Mouse (Mus musculus) heart, postnatal 0 days (tissue): ENCODE measurements at regions not wholly inside any gene's neighbourhood (a gene's known extent, or its start where the extent isn't known, plus 50 kb on each side); places are given as distances from the start of the nearest gene placed in this dataset.
"Not testable (repeated sequence)": the region's sequence is repeated elsewhere in the genome, so short reads cannot be mapped to it uniquely, and the experiment has no call there.

ENCODE experiments used
- ATAC-seq: fragments of 200-750 bp; cut with Nextera tagmentation; 2 replicates; pipeline ENCODE4 v1.8.0; 2017; ENCODE audit warnings: low read depth, moderate number of reproducible peaks, moderate library complexity; ENCODE audit not compliant: insufficient read depth
- DNase-seq: peaks from one replicate; pipeline ENCODE4 v3.0.0-alpha.2; 2016; ENCODE audit warnings: low spot score
- H3K27ac ChIP-seq: fragments of 300-500 bp; sonication (generic); 2 replicates; pipeline ENCODE4 v1.5.1; 2014; ENCODE audit warnings: low read depth, mild to moderate bottlenecking
- H3K27me3 ChIP-seq: fragments of 300-500 bp; sonication (generic); 2 replicates; pipeline ENCODE4 v1.6.1; 2014; ENCODE audit warnings: low read length, mixed read lengths; ENCODE audit not compliant: control insufficient read depth, insufficient read depth
- H3K36me3 ChIP-seq: fragments of 300-500 bp; sonication (generic); replicated peaks from 2 replicates; pipeline ENCODE4 v1.6.1; 2014; ENCODE audit warnings: low read length, mixed read lengths; ENCODE audit not compliant: control insufficient read depth, insufficient read depth
- H3K4me1 ChIP-seq: fragments of 300-500 bp; sonication (generic); 2 replicates; pipeline ENCODE4 v1.6.1; 2014; ENCODE audit warnings: antibody characterized with exemption; ENCODE audit not compliant: control insufficient read depth, insufficient read depth
- H3K4me2 ChIP-seq: fragments of 300-500 bp; sonication (generic); 2 replicates; pipeline ENCODE4 v1.6.1; 2014; ENCODE audit warnings: low read depth, mild to moderate bottlenecking, low read length, moderate library complexity
- H3K4me3 ChIP-seq: fragments of 300-500 bp; sonication (generic); 2 replicates; pipeline ENCODE4 v1.5.1; 2014; ENCODE audit warnings: low read depth, low read length
- H3K9ac ChIP-seq: fragments of 300-500 bp; sonication (generic); replicated peaks from 2 replicates; pipeline ENCODE4 v1.6.1; 2014; ENCODE audit warnings: low read depth, low read length, mixed read lengths
- H3K9me3 ChIP-seq: fragments of 300-500 bp; sonication (generic); replicated peaks from 2 replicates; pipeline ENCODE4 v1.6.1; 2016; ENCODE audit warnings: low read length; ENCODE audit not compliant: control insufficient read depth
- CTCF ChIP-seq: IDR thresholded peaks from 2 replicates; pipeline ENCODE4 v1.5.1; 2016; ENCODE audit warnings: antibody characterized with exemption, control low read depth, low read depth
- EP300 ChIP-seq: IDR thresholded peaks from 2 replicates; pipeline ENCODE4 v1.6.1; 2016; ENCODE audit warnings: antibody characterized with exemption, low read depth
- WGBS: fragments of 180-500 bp; shearing (Covaris S2); extraction: QIAGEN DNeasy Blood & Tissue Kit; methylation state at CpG from one replicate; pipeline ENCODE4 v1.1.7; 2014; 5-methylcytosine and 5-hydroxymethylcytosine counted together

DNA sequence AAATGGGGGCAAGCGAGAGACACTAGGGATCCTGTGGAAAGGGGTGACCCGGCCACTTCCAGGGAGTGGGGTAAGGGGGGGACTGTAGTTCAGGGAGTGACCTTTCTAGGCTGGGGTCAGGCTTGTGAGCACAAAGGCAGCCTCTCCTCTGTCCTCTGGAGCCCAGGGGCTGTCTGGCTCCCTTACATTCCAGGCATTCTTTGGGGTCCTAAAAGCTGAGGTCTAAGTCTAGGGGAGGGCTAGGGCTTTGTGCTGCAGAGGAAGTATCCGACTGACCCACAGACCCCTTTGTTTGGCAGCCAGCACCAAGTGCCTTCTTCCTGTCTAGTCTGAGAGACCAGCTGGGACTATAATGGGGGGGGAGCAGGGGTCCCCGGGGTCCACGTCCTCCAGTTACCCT is 88.9 kb downstream of the Hs1bp3 start:
- H3K4me3 ChIP-seq = no peak overlapping the region
- H3K9ac ChIP-seq = no peak overlapping the region
- no peaks in the 10 kb centered on the region for H3K36me3 ChIP-seq
- no peaks in the 10 kb centered on the region for H3K9me3 ChIP-seq
- 34% methylated on average over 5 of the region's 5 CpGs for WGBS
- ATAC-seq = peak; percentile 66
- H3K27me3 ChIP-seq = no peaks in the 10 kb centered on the region
- peaks cover 11% of the 10 kb centered on the region for H3K4me1 ChIP-seq
- no peak for DNase-seq
- H3K27ac ChIP-seq = no peak overlapping the region
- H3K4me2 ChIP-seq = no peak overlapping the region
- TF ChIP-seq CTCF (no peak), EP300 (no peak)

DNA sequence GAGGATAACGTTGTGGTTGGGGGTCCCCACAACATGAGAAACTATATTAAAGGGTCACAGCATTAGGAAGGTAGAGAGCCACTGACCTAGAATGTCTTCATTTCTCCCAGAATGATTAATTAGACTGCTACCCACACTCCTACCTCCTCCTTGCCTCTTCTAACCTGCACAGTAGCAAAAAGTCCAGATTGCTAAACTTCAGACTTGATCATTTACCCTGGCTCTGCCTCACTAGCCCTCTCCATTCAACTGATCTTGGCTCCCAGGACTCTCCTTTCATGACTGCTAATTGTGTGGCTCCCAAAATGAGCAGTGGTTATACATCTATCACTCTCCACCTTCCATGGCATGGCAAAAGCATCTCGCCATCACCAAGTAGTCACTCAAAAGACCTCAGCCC is 88.1 kb downstream of the Hs1bp3 start:
- Histone ChIP-seq H3K4me1 (peaks cover 11% of the 10 kb centered on the region), H3K27me3 (no peaks in the 10 kb centered on the region), H3K27ac (no peak overlapping the region), H3K9me3 (no peaks in the 10 kb centered on the region), H3K4me3 (no peak overlapping the region), H3K4me2 (no peak overlapping the region), H3K36me3 (no peaks in the 10 kb centered on the region), H3K9ac (no peak overlapping the region)
- DNase-seq = no peak
- no peak for ATAC-seq
- 97% methylated on average over 2 of the region's 2 CpGs for WGBS
- TF ChIP-seq CTCF (no peak), EP300 (no peak)

DNA sequence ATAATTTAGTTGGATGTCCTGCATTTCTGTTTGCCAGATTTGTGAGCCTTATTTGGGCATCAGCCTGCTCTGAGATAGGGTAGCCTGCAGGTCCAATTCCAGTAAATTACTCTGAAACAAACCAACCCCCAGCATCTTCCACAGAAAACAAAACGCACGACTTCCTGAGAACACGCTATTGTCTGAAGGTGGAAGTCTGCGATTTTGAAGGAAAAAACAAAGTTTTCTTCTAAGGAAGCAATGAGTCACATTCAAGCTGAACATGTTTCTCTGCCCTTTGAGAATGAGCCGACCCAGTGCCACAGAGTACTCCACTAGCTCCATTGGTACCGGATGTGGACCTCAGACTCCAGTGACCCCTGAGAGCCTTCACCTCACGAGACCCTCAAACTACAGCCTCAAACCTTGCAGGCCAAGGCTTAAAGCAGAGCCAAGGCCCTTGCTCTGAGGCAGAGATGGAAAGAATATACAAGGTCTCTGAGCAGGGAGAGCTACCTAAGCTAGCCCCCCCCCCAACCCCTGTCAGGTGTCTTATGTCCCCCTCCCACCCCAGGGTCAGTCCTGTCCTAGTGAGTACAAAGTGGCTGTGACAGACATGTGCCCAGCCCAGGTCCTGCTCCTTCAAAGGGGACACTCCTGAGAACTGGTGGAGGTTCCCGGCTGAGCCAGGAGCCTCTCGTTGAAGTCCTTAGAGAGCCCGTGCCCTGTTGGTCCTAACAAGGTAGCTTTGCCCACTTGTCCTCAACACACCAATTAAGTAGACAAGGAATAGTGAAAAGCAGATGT is 87.3 kb downstream of the Hs1bp3 start:
- H3K9me3 ChIP-seq = no peaks in the 10 kb centered on the region
- 67% methylated on average over 10 of the region's 10 CpGs for WGBS
- DNase-seq = no peak
- H3K4me1 ChIP-seq = peaks cover 11% of the 10 kb centered on the region
- H3K4me2 ChIP-seq = no peak overlapping the region
- H3K4me3 ChIP-seq = no peak overlapping the region
- peak overlapping the region; percentile 62 for H3K27ac ChIP-seq
- no peak overlapping the region for H3K9ac ChIP-seq
- H3K36me3 ChIP-seq = no peaks in the 10 kb centered on the region
- H3K27me3 ChIP-seq = no peaks in the 10 kb centered on the region
- TF ChIP-seq EP300 = peak; percentile 73; the same call in 1 of the 2 replicates
- TF ChIP-seq CTCF = no peak
- ATAC-seq = peak; percentile 46; the same call in 1 of the 2 replicates

DNA sequence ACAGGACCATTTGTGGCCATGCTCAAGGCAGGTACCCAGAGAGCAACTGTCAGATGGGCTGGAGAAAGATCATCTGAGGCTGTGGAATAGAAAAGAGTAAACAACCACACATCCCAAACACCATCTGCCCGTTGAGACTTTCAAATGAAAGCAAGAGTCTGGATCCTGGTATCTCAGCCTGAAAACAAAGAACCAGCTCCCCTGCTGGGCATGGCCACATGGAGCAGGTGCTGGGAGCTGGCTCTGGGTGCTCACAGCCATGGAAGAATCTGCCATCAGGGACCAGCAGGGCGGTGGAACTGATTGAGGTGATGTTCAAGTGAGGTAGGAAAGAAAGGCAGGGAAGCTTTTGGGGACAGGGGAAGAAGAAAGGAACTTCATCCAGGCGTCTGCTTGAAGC is 85.6 kb downstream of the Hs1bp3 start:
- no peaks in the 10 kb centered on the region for H3K9me3 ChIP-seq
- no peak overlapping the region for H3K27ac ChIP-seq
- no peak overlapping the region for H3K9ac ChIP-seq
- ATAC-seq = no peak
- DNase-seq = no peak
- H3K4me3 ChIP-seq = no peak overlapping the region
- WGBS = 71% methylated on average over 3 of the region's 3 CpGs
- no peaks in the 10 kb centered on the region for H3K36me3 ChIP-seq
- H3K27me3 ChIP-seq = no peaks in the 10 kb centered on the region
- TF ChIP-seq EP300 (no peak), CTCF (no peak)
- peaks cover 15% of the 10 kb centered on the region for H3K4me1 ChIP-seq
- no peak overlapping the region for H3K4me2 ChIP-seq

DNA sequence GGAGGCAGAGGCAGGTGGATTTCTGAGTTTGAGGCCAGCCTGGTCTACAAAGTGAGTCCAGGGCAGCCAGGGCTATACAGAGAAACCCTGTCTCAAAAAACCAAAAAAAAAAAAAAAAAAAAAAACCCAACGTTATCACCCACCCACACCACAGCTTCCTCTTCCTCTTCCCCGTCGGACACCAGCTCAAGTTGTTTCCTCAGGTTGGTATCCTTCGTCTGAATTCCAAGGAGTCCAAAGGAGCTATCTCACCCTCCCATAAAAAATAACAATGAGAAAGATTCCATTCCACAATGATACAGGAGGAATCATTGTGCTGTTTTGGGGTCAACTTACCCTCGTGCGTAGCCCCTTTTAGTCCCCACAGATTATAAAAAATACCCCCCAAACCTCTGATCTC is 83.2 kb downstream of the Hs1bp3 start:
- not testable (repeated sequence) for H3K36me3 ChIP-seq, H3K9ac ChIP-seq, H3K4me2 ChIP-seq, H3K4me1 ChIP-seq, ATAC-seq, H3K27me3 ChIP-seq, H3K9me3 ChIP-seq, DNase-seq, H3K27ac ChIP-seq, H3K4me3 ChIP-seq
- WGBS = 67% methylated on average over 6 of the region's 6 CpGs

DNA sequence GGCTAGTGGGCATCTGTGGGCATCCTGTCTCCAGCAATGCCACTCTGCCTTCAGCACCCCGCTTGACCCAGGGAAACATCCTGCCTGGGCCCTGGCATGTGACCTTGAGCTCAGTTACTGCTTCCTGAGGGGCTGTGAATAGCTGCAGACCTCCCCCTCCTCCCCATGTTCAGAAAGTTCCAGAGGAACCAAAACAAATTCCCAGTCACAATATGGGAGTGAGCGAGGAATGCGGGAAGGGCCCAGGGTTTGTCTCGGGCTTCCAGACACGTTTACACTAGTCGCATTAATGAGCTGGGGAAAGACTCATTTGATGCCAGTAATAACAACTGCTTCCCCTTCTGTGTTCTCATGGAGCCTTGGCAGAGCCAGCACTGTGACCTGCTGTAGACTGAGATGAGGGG is 81.7 kb downstream of the Hs1bp3 start:
- no peak overlapping the region for H3K4me3 ChIP-seq
- no peaks in the 10 kb centered on the region for H3K36me3 ChIP-seq
- no peak overlapping the region for H3K9ac ChIP-seq
- H3K9me3 ChIP-seq = no peaks in the 10 kb centered on the region
- TF ChIP-seq CTCF (no peak), EP300 (0 out of 2 replicates have a peak, but pooled peaks have one; percentile 62)
- 0 out of 2 replicates have a peak, but pooled peaks cover 4% of the 10 kb centered on the region for H3K4me1 ChIP-seq
- peak; percentile 73 for DNase-seq
- H3K27me3 ChIP-seq = no peaks in the 10 kb centered on the region
- 40% methylated on average over 6 of the region's 6 CpGs for WGBS
- ATAC-seq = peak; percentile 74
- no peak overlapping the region for H3K4me2 ChIP-seq
- H3K27ac ChIP-seq = peak overlapping the region; percentile 70
